Mouse (Mus musculus) layer of hippocampus, adult 9-11 months (tissue): ENCODE results near the gene Ap2a1.
A peak's percentile ranks its signal among the peaks of the same experiment; 100 is the strongest.

ENCODE experiments used
- DNase-seq: peaks from one replicate; pipeline ENCODE4 v3.0.0; 2022

The Ap2a1 gene

GRCm38 (mm10) chr7:44952611-44953306 is 23.5 kb upstream of the Ap2a1 start:
- peak; percentile 93 for DNase-seq

- DNase-seq: no peak
Measured at GRCm38 (mm10) chr7:44951960-44952359, 22.7 kb upstream of the Ap2a1 start.

GRCm38 (mm10) chr7:44949922-44950321 is 20.6 kb upstream of the Ap2a1 start:
- no peak for DNase-seq

- DNase-seq: no peak
Measured at GRCm38 (mm10) chr7:44942904-44943303, 13.6 kb upstream of the Ap2a1 start, which contains the start of gene Tsks. Tsks (plus strand) TSS chr7:44943204.

DNA sequence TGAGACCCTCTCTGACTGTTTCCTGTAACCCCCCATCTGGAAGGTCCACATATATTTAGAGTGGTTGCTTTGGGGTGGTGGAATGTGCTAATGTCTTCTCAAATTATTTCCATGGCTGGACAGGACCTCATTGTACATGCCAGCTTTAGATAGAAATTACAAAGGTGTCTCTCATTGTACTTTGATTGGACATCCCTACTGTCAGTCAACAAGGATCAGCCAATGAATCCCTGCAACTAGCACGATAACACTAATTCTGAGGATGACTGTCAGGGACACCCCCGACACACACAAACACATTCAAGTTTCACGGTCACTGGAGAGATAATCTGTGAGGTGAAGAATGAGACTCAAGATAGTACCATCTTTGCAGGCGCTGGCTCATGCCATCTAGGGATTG is 9.4 kb upstream of the Ap2a1 start:
- no peak for DNase-seq

- no peak for DNase-seq
Measured at GRCm38 (mm10) chr7:44928570-44928969, 726 bp downstream of the Ap2a1 start.

DNA sequence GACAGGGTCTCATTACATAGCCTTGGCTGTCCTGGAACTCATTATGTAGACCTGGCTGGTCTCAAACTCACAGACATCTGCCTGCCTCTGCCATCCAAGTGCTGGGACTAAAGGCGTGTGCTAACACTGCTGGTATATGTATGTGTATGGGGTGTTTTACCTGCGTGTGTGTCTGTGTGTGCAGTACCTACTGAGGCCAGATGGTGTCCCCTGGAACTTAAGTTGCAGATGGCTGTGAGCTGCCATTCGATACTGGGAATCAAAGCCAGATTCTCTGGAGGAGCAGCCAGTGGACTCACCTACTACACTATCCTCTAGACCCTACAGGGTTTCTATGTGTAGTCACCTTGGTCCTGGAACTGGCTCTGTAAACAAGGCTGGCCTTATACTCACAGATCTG is 3.8 kb downstream of the Ap2a1 start:
- no peak for DNase-seq

DNA sequence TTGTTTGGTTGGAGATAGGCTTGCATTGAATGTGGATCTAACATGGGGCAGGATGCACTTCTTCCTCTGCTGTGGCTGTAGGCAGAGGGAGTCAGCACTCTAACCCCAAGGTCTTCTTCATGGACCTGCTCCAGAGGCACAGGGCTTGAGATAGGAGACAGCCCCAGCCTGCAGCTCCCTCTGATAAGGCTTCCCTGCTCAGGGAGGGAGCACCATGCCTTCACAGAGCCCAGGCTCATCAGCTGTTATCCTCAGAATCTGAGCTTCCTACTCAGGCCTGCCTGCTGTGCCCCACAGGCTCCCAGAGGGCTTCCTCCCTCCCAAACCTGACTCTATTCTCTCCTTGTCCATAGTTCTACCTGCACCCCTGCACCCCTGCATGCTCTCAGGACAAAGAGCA is 6.8 kb downstream of the Ap2a1 start:
- DNase-seq: no peak

- DNase-seq: no peak
Measured at GRCm38 (mm10) chr7:44919127-44919526, 10.2 kb downstream of the Ap2a1 start.

- DNase-seq: no peak
Measured at GRCm38 (mm10) chr7:44918219-44918618, 11.1 kb downstream of the Ap2a1 start.

GRCm38 (mm10) chr7:44916881-44917280 is 12.4 kb downstream of the Ap2a1 start:
- no peak for DNase-seq

GRCm38 (mm10) chr7:44916191-44916590 is 13.1 kb downstream of the Ap2a1 start:
- DNase-seq: no peak

GRCm38 (mm10) chr7:44915314-44915713 is 14.0 kb downstream of the Ap2a1 start:
- DNase-seq: no peak

DNA sequence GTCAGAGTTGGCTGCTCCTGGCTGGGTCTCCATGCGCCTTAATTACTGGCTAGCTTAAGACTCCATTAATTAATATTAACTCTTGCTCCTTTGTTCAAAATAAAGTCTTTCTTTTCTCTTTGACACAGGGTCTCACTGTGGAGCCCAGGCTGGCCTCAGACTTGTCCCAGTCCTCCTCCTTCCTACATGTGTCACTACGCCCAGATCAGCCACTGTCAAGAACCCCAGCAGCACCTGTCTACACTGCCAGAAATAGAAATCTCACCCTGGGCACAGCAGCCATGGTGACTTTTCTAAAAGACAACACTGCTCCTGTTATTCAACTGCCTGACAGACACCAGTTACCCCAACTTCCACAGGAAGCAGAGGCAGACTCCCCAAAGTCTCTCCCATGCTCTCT is 14.9 kb downstream of the Ap2a1 start:
- no peak for DNase-seq

GRCm38 (mm10) chr7:44908706-44909476 is 20.4 kb downstream of the Ap2a1 start:
- DNase-seq: no peak

GRCm38 (mm10) chr7:44905430-44905829 is 23.9 kb downstream of the Ap2a1 start:
- no peak for DNase-seq

DNA sequence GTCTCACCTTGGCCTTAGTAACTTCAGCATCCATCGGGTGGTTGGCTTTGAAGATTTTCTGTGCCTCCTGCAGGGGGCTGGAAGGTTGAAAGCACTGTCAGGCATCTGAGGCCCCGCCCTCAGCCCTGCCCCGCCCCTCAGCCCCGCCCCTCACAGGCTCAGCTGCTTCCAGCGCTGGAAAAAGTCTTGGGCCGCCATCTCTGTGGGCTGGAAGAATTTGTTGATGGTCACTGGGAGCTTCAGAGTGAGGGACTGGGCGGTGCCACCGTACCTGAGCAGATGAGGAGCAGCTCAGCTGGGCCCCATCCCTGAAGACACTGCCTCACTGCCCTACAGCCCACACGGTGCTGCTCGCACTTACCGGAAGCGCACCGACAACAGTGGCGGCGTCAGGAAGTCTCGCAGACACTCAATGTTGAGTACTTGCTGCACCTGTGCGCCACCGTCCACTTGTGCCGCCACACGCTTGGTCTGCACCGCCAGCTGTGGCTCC is 28.0 kb downstream of the Ap2a1 start:
- DNase-seq: no peak

GRCm38 (mm10) chr7:44900632-44901031 is 28.7 kb downstream of the Ap2a1 start:
- DNase-seq: no peak

DNA sequence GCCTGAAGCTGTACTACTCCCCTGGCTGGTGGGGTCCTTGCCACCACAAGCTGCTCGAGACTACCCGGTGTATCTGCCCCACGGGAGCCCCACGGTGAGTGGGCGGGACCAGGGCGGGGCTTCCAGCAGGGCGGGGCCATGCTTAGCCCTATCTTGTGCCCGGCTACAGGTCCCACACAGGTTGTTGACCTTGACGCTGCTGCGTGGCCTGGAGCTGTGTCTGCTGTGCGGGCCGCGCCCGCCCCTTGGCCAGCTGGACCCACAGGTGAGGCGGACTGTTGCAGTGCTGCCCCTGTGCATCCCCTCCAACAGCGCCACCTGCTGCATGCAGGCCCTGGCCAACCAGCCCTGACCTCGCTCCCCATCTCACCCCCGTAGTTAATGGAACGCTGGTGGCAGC is 30.7 kb downstream of the Ap2a1 start:
- DNase-seq: no peak

- no peak for DNase-seq
Measured at GRCm38 (mm10) chr7:44896499-44896898, 32.8 kb downstream of the Ap2a1 start.

GRCm38 (mm10) chr7:44895593-44896434 is 33.5 kb downstream of the Ap2a1 start, which contains the start of gene Fuz:
Fuz (plus strand) TSS chr7:44896079.
- DNase-seq: peak; percentile 95

GRCm38 (mm10) chr7:44895206-44895592 is 34.1 kb downstream of the Ap2a1 start:
- DNase-seq: no peak

GRCm38 (mm10) chr7:44894175-44894574 is 35.1 kb downstream of the Ap2a1 start:
- DNase-seq: no peak
